Mouse (Mus musculus) CH12.LX (cell line): ENCODE results near the gene Ccdc63. TPM values are rescaled to one million over a fixed set of nuclear protein-coding genes. Genes with fewer than 3 reads are reported as not detected.

Experiments used
- DNase-seq: peaks from one replicate; pipeline ENCODE4 v3.0.0-alpha.2; 2013; ENCODE audit errors: extremely low read depth
- H3K27ac ChIP-seq: 2 replicates; pipeline ENCODE4 v1.5.1; 2012; ENCODE audit warnings: low read depth, mild to moderate bottlenecking, control low read depth, moderate library complexity; ENCODE audit not compliant: insufficient read depth
- H3K27me3 ChIP-seq: replicated peaks from 2 replicates; pipeline ENCODE3; 2012; ENCODE audit warnings: inconsistent platforms
- H3K36me3 ChIP-seq, 2 experiments: replicated peaks in 1 of 2; 2 replicates each; pipeline versions ENCODE3 to v1.6.1; 2012; ENCODE audit warnings: inconsistent platforms in 1 of 2, low read length in 1 of 2, mild to moderate bottlenecking in 1 of 2, mixed read lengths in 1 of 2, moderate library complexity in 1 of 2; ENCODE audit not compliant: control insufficient read depth in 1 of 2, insufficient read depth in 1 of 2
- H3K4me1 ChIP-seq, 2 experiments: 2 replicates each; pipeline ENCODE4 v1.6.1; 2012; ENCODE audit warnings: inconsistent platforms in 1 of 2, moderate library complexity in 1 of 2; ENCODE audit not compliant: insufficient read depth in 2 of 2, control insufficient read depth in 1 of 2
- H3K4me2 ChIP-seq: 2 replicates; pipeline ENCODE4 v1.6.1; 2012; ENCODE audit warnings: low read depth, mild to moderate bottlenecking, control low read depth; ENCODE audit not compliant: poor library complexity, insufficient read depth, severe bottlenecking
- H3K4me3 ChIP-seq, 3 experiments: fragments of 150-350 bp in 1 of 3; sonication (generic) in 1 of 3; replicated peaks in 1 of 3; 2 replicates each; pipeline versions ENCODE3 to v1.5.1; 2011 to 2012; ENCODE audit warnings: low read depth in 2 of 3, low read length in 2 of 3, mild to moderate bottlenecking in 2 of 3, moderate library complexity in 2 of 3, control low read depth in 1 of 3, improper control_type of control experiment in 1 of 3, inconsistent platforms in 1 of 3, mixed read lengths in 1 of 3; ENCODE audit not compliant: poor library complexity in 1 of 3
- H3K79me2 ChIP-seq: replicated peaks from 2 replicates; pipeline ENCODE4 v1.6.1; 2012; ENCODE audit warnings: mild to moderate bottlenecking, moderate library complexity; ENCODE audit not compliant: control insufficient read depth, poor library complexity, insufficient read depth, severe bottlenecking; ENCODE audit errors: extremely low read depth
- H3K9ac ChIP-seq: 2 replicates; pipeline ENCODE4 v1.6.1; 2012; ENCODE audit warnings: low read depth, mild to moderate bottlenecking, control low read depth, moderate library complexity; ENCODE audit not compliant: insufficient read depth
- H3K9me3 ChIP-seq: replicated peaks from 2 replicates; pipeline ENCODE3; 2012; ENCODE audit warnings: low read length, inconsistent platforms, mixed read lengths
- CHD1 ChIP-seq: IDR thresholded peaks from 2 replicates; pipeline ENCODE4 v1.6.1; 2012; ENCODE audit warnings: low read depth, low read length, improper control_type of control experiment, inconsistent platforms
- CTCF ChIP-seq, 2 experiments: IDR thresholded peaks in 1 of 2; conservative IDR thresholded peaks in 1 of 2; 2 replicates each; pipeline ENCODE4 v1.5.1; 2011 to 2012; ENCODE audit warnings: low read depth in 2 of 2, low read length in 2 of 2, improper control_type of control experiment in 1 of 2, inconsistent platforms in 1 of 2, mild to moderate bottlenecking in 1 of 2, moderate library complexity in 1 of 2
- E2F4 ChIP-seq: IDR thresholded peaks from 2 replicates; pipeline ENCODE4 v1.6.1; 2011; ENCODE audit warnings: low read depth, low read length, improper control_type of control experiment; ENCODE audit not compliant: insufficient replicate concordance
- EP300 ChIP-seq: IDR thresholded peaks from 2 replicates; pipeline ENCODE4 v1.6.1; 2011; ENCODE audit warnings: low read length, improper control_type of control experiment
- ETS1 ChIP-seq: conservative IDR thresholded peaks from 2 replicates; pipeline ENCODE4 v1.6.1; 2012; ENCODE audit warnings: low read depth, mild to moderate bottlenecking, inconsistent platforms, low read length, improper control_type of control experiment, moderate library complexity
- GABPA ChIP-seq: IDR thresholded peaks from 2 replicates; pipeline ENCODE4 v1.6.1; 2012; ENCODE audit warnings: low read depth, low read length, improper control_type of control experiment, inconsistent platforms; ENCODE audit not compliant: insufficient replicate concordance
- HCFC1 ChIP-seq: IDR thresholded peaks from 2 replicates; pipeline ENCODE4 v1.6.1; 2012; ENCODE audit warnings: low read depth, mild to moderate bottlenecking, inconsistent platforms, low read length, improper control_type of control experiment
- IRF4 ChIP-seq: IDR thresholded peaks from 2 replicates; pipeline ENCODE4 v1.6.1; 2014; ENCODE audit warnings: low read depth, mild to moderate bottlenecking, inconsistent platforms, low read length, improper control_type of control experiment
- JUN ChIP-seq: IDR thresholded peaks from 2 replicates; pipeline ENCODE4 v1.6.1; 2011; ENCODE audit warnings: low read depth, mild to moderate bottlenecking, low read length, improper control_type of control experiment, moderate library complexity; ENCODE audit not compliant: insufficient read depth
- JUND ChIP-seq: conservative IDR thresholded peaks from 2 replicates; pipeline ENCODE4 v1.6.1; 2011; ENCODE audit warnings: low read depth, low read length, improper control_type of control experiment
- KAT2A ChIP-seq: IDR thresholded peaks from 2 replicates; pipeline ENCODE4 v1.6.1; 2012; ENCODE audit warnings: low read length, improper control_type of control experiment, inconsistent platforms; ENCODE audit not compliant: insufficient replicate concordance
- MAFK ChIP-seq: IDR thresholded peaks from 2 replicates; pipeline ENCODE4 v1.6.1; 2011; ENCODE audit warnings: low read length, improper control_type of control experiment; ENCODE audit not compliant: insufficient replicate concordance
- MAZ ChIP-seq: IDR thresholded peaks from 2 replicates; pipeline ENCODE4 v1.6.1; 2012; ENCODE audit warnings: low read depth, mild to moderate bottlenecking, inconsistent platforms, low read length, improper control_type of control experiment, moderate library complexity
- MXI1 ChIP-seq: IDR thresholded peaks from 2 replicates; pipeline ENCODE4 v1.6.1; 2011; ENCODE audit warnings: mild to moderate bottlenecking, low read depth, low read length, improper control_type of control experiment
- MYC ChIP-seq: IDR thresholded peaks from 2 replicates; pipeline ENCODE4 v1.6.1; 2011; ENCODE audit warnings: low read depth, mild to moderate bottlenecking, improper control_type of control experiment, low read length
- NELFE ChIP-seq: IDR thresholded peaks from 2 replicates; pipeline ENCODE4 v1.6.1; 2011; ENCODE audit warnings: low read depth, low read length, improper control_type of control experiment
- PAX5 ChIP-seq: IDR thresholded peaks from 2 replicates; pipeline ENCODE4 v1.6.1; 2012; ENCODE audit warnings: low read length, inconsistent platforms, mixed read lengths
- POLR2A ChIP-seq: IDR thresholded peaks from 2 replicates; pipeline ENCODE4 v1.6.1; 2011; ENCODE audit warnings: low read depth, mild to moderate bottlenecking, improper control_type of control experiment, low read length
- RCOR1 ChIP-seq: conservative IDR thresholded peaks from 2 replicates; pipeline ENCODE4 v1.6.1; 2012; ENCODE audit warnings: low read depth, mild to moderate bottlenecking, inconsistent platforms, low read length, improper control_type of control experiment
- SMC3 ChIP-seq: IDR thresholded peaks from 2 replicates; pipeline ENCODE4 v1.6.1; 2011; ENCODE audit warnings: low read depth, low read length, improper control_type of control experiment
- TBP ChIP-seq: conservative IDR thresholded peaks from 2 replicates; pipeline ENCODE4 v1.6.1; 2011; ENCODE audit warnings: low read depth, low read length, improper control_type of control experiment
- TCF12 ChIP-seq: IDR thresholded peaks from 2 replicates; pipeline ENCODE4 v1.6.1; 2014; ENCODE audit warnings: low read depth, mild to moderate bottlenecking, inconsistent platforms, low read length, improper control_type of control experiment
- USF2 ChIP-seq: conservative IDR thresholded peaks from 2 replicates; pipeline ENCODE4 v1.6.1; 2011; ENCODE audit warnings: low read depth, low read length, improper control_type of control experiment
- ZKSCAN1 ChIP-seq: IDR thresholded peaks from 2 replicates; pipeline ENCODE4 v1.6.1; 2012; ENCODE audit warnings: low read depth, inconsistent platforms, low read length, improper control_type of control experiment, borderline replicate concordance
- ZMIZ1 ChIP-seq: IDR thresholded peaks from 2 replicates; pipeline ENCODE4 v1.6.1; 2012; ENCODE audit warnings: low read depth, mild to moderate bottlenecking, inconsistent platforms, low read length, improper control_type of control experiment
- ZNF384 ChIP-seq: IDR thresholded peaks from 2 replicates; pipeline ENCODE4 v1.6.1; 2012; ENCODE audit warnings: low read depth, low read length, improper control_type of control experiment, inconsistent platforms
- dilution Hi-C: fragments of 300-500 bp; cut with MboI; formaldehyde crosslinking; loops from 2 replicates; pipeline ENCODE4 v1.14.3; 2020; ENCODE audit warnings: low sequenced_read_pairs; ENCODE audit not compliant: extremely low pct_unique_long_range_greater_than_20kb, extremely low pct_ligation_motif_present
- in situ Hi-C: fragments of 300-500 bp; cut with MboI; formaldehyde crosslinking; loops from 3 replicates; pipeline ENCODE4 v1.14.3; 2019; ENCODE audit warnings: low sequenced_read_pairs, low pct_ligation_motif_present, low pct_unique_long_range_greater_than_20kb, mixed read lengths
- polyA plus RNA-seq: library from polyadenylated mRNA; unstranded; fragments of >175 nt; gene quantifications from 2 replicates; pipeline ENCODE4 v1.2.1, GENCODE M21; 2012; ENCODE audit warnings: low read depth; ENCODE audit not compliant: insufficient read length
- total RNA-seq, 2 experiments: library from RNA; depleted of rRNA; stranded (reverse); fragments of 300-350 nt in 1 of 2; fragments of >200 nt in 1 of 2; gene quantifications; 2 replicates each; pipeline ENCODE4 v1.2.3; 2012 to 2014

Gene Ccdc63
- total and polyA plus RNA-seq, 3 experiments, result 0.39 to 0.70 (median 0.47) TPM

DNA sequence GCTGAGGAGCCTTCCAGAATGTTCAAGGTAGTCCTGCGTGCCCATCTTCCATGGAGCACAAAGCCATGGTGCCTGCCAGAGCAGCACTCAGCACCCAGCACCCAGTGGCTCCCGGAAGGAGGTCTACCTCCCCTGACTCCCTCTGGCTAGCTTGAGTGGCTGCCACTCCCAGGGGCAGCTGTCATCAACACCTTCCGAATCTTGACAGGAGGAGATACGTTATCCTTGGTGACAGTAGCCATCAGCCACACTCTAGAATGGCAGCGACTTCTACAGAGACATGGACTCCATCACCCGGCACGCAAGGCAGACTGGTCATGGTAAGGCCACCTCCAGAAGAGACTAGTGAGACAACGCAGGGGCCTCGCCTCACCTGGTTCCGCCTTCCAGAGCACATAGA, 46.2 kb downstream of the Ccdc63 start:
- TF ChIP-seq IRF4 (no peak), PAX5 (no peak), HCFC1 (no peak), ZNF384 (no peak), JUND (no peak), MAFK (no peak), TBP (no peak), ETS1 (no peak), E2F4 (no peak), EP300 (no peak), GABPA (no peak), POLR2A (no peak), CTCF (conservative IDR thresholded peaks at IDR 0.05 in 1 of 2, IDR thresholded peaks at IDR 0.05 in 1 of 2; ENCODE audit: low read depth in 2 of 2, low read length in 2 of 2) (no peak), NELFE (no peak), MXI1 (no peak), ZKSCAN1 (no peak), MYC (no peak), RCOR1 (no peak)
- TF ChIP-seq, all 38 proteins: peak for 0
- DNase-seq, result no peak
- no peaks in the 10 kb centered on the region for H3K36me3 ChIP-seq
- no peaks in the 10 kb centered on the region; a peak in 1 of 4 replicates for H3K4me1 ChIP-seq
- dilution Hi-C loops (no loop called here), in situ Hi-C loops (loop anchor here (5.0 kb wide), 1 partner anchor 222 kb away; no protein-coding TSS in a partner anchor)
- H3K9me3 ChIP-seq, result peaks cover 23% of the 10 kb centered on the region
- H3K9ac ChIP-seq, result no peak overlapping the region
- peaks cover 83% of the 10 kb centered on the region for H3K27me3 ChIP-seq
- no peaks in the 10 kb centered on the region for H3K79me2 ChIP-seq
- no peak overlapping the region for H3K27ac ChIP-seq
- no peak overlapping the region for H3K4me2 ChIP-seq
- no peak overlapping the region for H3K4me3 ChIP-seq

- Histone ChIP-seq H3K4me3 (no peak overlapping the region), H3K79me2 (no peaks in the 10 kb centered on the region), H3K27me3 (peaks cover 80% of the 10 kb centered on the region)
- in situ Hi-C loops, result loop anchor here (5.0 kb wide), 1 partner anchor 221 kb away; no protein-coding TSS in a partner anchor
- TF ChIP-seq IRF4 (no peak), KAT2A (no peak), MAZ (no peak), CTCF (conservative IDR thresholded peaks at IDR 0.05 in 1 of 2, IDR thresholded peaks at IDR 0.05 in 1 of 2; ENCODE audit: low read depth in 2 of 2, low read length in 2 of 2) (no peak), SMC3 (no peak), USF2 (no peak), JUN (no peak), GABPA (no peak), HCFC1 (no peak), ETS1 (no peak), TCF12 (no peak), CHD1 (no peak), NELFE (no peak), MYC (no peak), MAFK (no peak), MXI1 (no peak), PAX5 (no peak), ZMIZ1 (no peak)
- TF ChIP-seq, all 38 proteins: peak for 0
- peaks cover 23% of the 10 kb centered on the region for H3K9me3 ChIP-seq
- no peaks in the 10 kb centered on the region; a peak in 1 of 4 replicates for H3K4me1 ChIP-seq
- DNase-seq, result no peak
- no peak overlapping the region for H3K4me2 ChIP-seq
- dilution Hi-C loops, result no loop called here
- no peak overlapping the region for H3K27ac ChIP-seq
- no peaks in the 10 kb centered on the region for H3K36me3 ChIP-seq
- no peak overlapping the region for H3K9ac ChIP-seq
Measured at GRCm38 (mm10) chr5:122093734-122094133, 46.9 kb downstream of the Ccdc63 start.
